32 mouse cellular contexts compared by ENCODE assay signal in the genomic region with DNA sequence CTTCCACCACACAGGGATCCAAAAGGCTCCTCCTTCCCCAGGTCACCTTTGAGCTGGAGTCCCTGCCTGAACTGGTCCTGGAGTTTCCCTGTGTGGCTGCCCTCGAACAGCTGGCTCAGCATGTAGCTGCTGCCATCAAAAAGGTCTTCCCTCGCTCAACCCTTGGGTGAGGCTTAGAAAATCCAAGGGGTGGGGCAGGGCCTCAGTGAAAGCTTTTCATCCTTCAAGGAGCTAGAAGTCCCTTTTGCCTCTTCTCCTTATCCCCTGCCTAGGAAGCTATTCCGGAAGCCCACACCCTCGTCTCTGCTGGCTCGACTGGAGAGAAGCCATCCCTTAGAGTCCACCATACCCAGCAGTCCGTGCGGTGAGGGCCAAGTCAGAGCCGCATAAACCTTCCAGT. TPM values are rescaled to one million over a fixed set of nuclear protein-coding genes. Genes with fewer than 3 reads are reported as not detected.
"Had no signal": no experiment of that assay in that cellular context is flagged by ENCODE, and none has a peak within 500 bp of the region (broad histone marks: within the 10 kb centered on the region; RNA-seq: fewer than 3 reads in every experiment).

No protein-coding gene starts in this region.

- ATAC-seq: hindbrain, postnatal 0 days; liver, embryonic 12.5 days had no signal

- H3K9me3 ChIP-seq: heart, embryonic 13.5 days; heart, embryonic 15.5 days; hindbrain, embryonic 13.5 days; hindbrain, embryonic 15.5 days; limb, embryonic 13.5 days; limb, embryonic 15.5 days; liver, embryonic 12.5 days had no signal

- DNase-seq: gastrocnemius, postnatal 14 days; gastrocnemius, postnatal 36 days; heart, adult 2 months; heart, postnatal 14 days; heart, postnatal 36 days; kidney, adult 11 months; kidney, adult 2 months; kidney, postnatal 10 days; kidney, postnatal 25 days; layer of hippocampus, adult 9-11 months; layer of hippocampus, postnatal 36 days; left cerebral cortex, postnatal 4 days had no signal

- H3K27ac ChIP-seq: heart, adult 2 months; heart, embryonic 13.5 days; heart, embryonic 15.5 days; hindbrain, embryonic 13.5 days; hindbrain, embryonic 15.5 days; hindbrain, postnatal 0 days; limb, embryonic 13.5 days; limb, embryonic 15.5 days; liver, embryonic 12.5 days had no signal

- H3K4me3 ChIP-seq: heart, adult 2 months; heart, embryonic 13.5 days; heart, embryonic 15.5 days; hindbrain, embryonic 13.5 days; hindbrain, embryonic 15.5 days; limb, embryonic 13.5 days; limb, embryonic 15.5 days; liver, embryonic 12.5 days had no signal

- H3K27me3 ChIP-seq: hindbrain, embryonic 13.5 days; hindbrain, embryonic 15.5 days; limb, embryonic 15.5 days had no signal

- H3K9ac ChIP-seq: heart, embryonic 15.5 days; hindbrain, embryonic 13.5 days; hindbrain, embryonic 15.5 days; limb, embryonic 13.5 days; limb, embryonic 15.5 days; liver, embryonic 12.5 days had no signal

- H3K4me2 ChIP-seq: heart, embryonic 11.5 days; heart, embryonic 13.5 days; heart, embryonic 15.5 days; hindbrain, embryonic 13.5 days; hindbrain, embryonic 15.5 days; limb, embryonic 13.5 days; limb, embryonic 15.5 days; liver, embryonic 12.5 days had no signal

RNA-seq across cellular contexts. Expression of a gene that starts 1.4 kb away (rescaled TPM):
- total RNA-seq: gastrocnemius, adult 8-10 months had no signal

RNA-seq across cellular contexts. Expression of a gene that starts 19.9 kb away (rescaled TPM):
- total RNA-seq: gastrocnemius, adult 18-20 months; gastrocnemius, adult 8-10 months; gastrocnemius, postnatal 14 days; gastrocnemius, postnatal 36 days; heart, adult 2 months; heart, postnatal 14 days; heart, postnatal 36 days; hindbrain, postnatal 0 days; layer of hippocampus, postnatal 14 days; layer of hippocampus, postnatal 36 days; left cerebral cortex, postnatal 4 days; liver, adult 2 months had no signal
- polyA plus RNA-seq: gonadal fat pad, adult 2 months; heart, adult 2 months; heart, embryonic 13.5 days; heart, embryonic 15.5 days; heart, postnatal 0 days; intestine, embryonic 14.5 days; intestine, embryonic 16.5 days; kidney, embryonic 14.5 days; kidney, embryonic 16.5 days; large intestine, adult 2 months; limb, embryonic 13.5 days; liver, adult 2 months had no signal

RNA-seq across cellular contexts. Expression of a gene that starts 20.5 kb away (rescaled TPM):
- total RNA-seq: liver, adult 2 months had no signal
